Mouse (Mus musculus): Measurements from ENCODE around the gene 5830411N06Rik.

GRCm38 (mm10) chr7:140208677-140209076 is 38.4 kb upstream of the 5830411N06Rik start:
- no peak for TF ChIP-seq POLR2A (IDR thresholded peaks at IDR 0.05; ENCODE audit: low read depth, low read length)
- no peak for TF ChIP-seq CTCF (conservative IDR thresholded peaks at IDR 0.05; ENCODE audit: insufficient read depth, insufficient read length, low read depth, low read length)

Data from kidney, adult 2 months (tissue).